Mouse (Mus musculus) splenic B cell, adult 2 months (primary cell): ENCODE results near the gene Hadha.

ENCODE experiments used
- DNase-seq: peaks from one replicate; pipeline ENCODE4 v3.0.0-alpha.2; 2011; ENCODE audit warnings: low read depth, low spot score
- H3K27me3 ChIP-seq: 2 replicates; pipeline ENCODE4 v1.6.1; 2012; ENCODE audit warnings: mild to moderate bottlenecking, low read length, moderate library complexity, mixed read lengths; ENCODE audit not compliant: control insufficient read depth, poor library complexity, insufficient read depth, severe bottlenecking
- H3K36me3 ChIP-seq: 2 replicates; pipeline ENCODE4 v1.6.1; 2012; ENCODE audit warnings: mild to moderate bottlenecking, low read length, moderate library complexity, mixed read lengths; ENCODE audit not compliant: control insufficient read depth, poor library complexity, insufficient read depth, severe bottlenecking

The Hadha gene

DNA sequence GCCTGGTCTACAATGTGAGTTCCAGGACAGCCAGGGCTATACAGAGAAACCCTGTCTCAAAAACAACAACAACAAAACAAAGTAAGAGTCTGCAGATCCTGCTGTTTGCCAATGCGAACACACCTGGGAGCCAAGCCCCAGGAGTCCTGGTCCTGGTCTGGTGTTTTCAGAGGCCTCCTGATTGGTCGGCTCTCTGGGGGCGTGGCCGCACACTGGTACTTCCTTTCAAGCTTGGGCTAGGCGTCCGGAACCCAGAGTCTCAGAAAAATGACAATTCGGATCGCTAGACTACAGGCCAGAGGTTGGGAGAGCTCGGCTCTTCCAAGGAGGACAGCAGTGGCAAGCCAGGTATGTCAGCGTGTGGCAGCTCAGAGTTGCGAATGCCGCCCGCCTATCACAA lies 62.3 kb downstream of the Hadha start:
- Histone ChIP-seq H3K36me3 (no peaks in the 10 kb centered on the region), H3K27me3 (no peaks in the 10 kb centered on the region)
- DNase-seq: no peak

DNA sequence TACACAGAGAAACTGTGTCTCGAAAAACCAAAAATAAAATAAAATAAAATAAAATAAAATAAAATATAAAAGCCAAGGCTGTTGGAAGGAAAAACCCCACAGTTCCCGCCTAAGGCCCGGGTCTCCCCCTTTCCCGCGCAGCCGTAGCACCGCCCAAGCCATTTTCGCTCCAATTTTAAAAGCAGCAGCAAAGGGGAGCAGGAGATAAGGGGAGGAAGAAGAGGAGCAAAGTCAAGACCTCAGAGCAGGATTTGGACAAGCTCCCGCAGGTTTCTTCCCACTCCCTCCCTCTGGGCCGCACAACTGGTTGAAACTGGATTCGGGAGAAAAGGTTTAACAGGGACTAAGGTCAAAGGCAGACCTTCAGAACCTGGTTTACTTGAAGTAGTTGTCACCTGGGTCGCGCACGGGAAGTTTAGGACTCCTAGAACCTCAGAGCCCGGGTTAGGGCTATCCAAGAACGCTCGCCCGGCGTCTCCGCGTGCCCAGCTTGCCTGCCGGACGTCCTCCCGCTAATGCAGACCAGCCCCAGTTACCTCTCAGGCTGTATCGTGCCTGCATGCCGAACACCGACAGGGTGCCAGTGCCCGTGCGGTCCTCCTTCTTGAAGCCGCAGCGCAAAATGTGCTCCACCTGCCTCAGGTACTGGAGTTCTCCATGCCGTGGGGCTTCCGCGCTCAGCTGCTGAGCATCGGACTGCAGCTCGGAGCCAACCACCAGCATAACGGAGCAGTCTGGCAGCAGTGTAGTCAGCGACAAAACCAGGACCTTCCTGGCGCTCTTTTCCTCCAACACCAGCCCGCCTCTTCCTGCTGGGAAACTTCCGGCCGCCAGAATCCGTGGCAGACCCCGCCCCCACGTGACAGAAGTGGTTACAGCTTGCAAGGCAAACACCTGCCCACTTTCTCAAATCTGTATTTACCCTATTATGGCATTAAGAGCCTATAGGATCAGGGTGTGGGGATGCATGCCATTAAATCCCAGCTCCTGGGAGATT lies 81.8 kb downstream of the Hadha start, which contains the start of gene Tyms:
TSS of gene Tyms (minus strand) at position 793 of the 997 bp plus-strand sequence.
- Histone ChIP-seq H3K27me3 (no peaks in the 10 kb centered on the region), H3K36me3 (no peaks in the 10 kb centered on the region)
- DNase-seq: peak; percentile 44

DNA sequence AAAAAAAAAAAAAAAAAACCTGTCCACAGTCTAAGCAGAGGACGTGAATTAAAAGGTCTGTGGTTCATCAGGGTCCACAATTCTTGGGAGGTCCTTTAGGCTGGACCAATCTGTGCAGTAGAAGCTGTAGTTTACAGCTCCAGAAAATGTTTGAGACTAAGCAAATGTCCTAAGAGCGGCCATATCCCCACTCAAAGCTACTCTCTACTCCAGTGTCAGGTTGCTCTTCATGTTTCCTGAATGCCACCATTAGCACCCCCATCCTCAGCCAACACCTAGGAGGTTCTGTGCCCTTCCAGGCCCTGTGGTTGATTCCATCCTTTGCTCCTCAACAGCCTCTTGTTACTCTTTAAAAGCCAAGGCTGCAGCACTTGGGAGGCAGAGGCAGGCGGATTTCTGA lies 82.6 kb downstream of the Hadha start:
- no peaks in the 10 kb centered on the region for H3K36me3 ChIP-seq
- DNase-seq: no peak

DNA sequence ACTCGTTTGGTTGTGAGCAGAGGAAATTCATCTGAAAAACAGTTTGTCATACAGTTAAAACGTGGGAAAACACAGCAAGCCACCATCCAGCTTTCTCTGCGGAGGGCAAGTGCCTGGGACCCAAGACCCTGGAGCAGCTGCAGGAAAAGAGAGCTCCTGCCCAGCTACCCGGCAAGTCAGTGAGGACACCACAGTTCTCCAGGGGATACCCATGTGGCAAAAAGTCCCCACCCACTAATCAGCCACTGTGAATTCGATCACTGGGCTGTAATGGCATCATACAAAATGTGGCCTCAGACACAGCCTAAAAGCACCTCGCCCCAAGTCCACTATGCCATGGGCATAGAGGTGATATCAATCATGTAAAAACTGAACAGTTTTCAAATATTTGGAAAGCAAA lies 83.3 kb downstream of the Hadha start:
- Histone ChIP-seq H3K36me3 (no peaks in the 10 kb centered on the region), H3K27me3 (no peaks in the 10 kb centered on the region)
- peak; percentile 20 for DNase-seq

More for the DNA sequence above, 82.6 kb downstream of the Hadha start:
- H3K27me3 ChIP-seq: no peaks in the 10 kb centered on the region
